Mouse (Mus musculus): Measurements from ENCODE around the gene Tll1. TPM values are rescaled to one million over a fixed set of nuclear protein-coding genes. Genes with fewer than 3 reads are reported as not detected.
A peak's percentile ranks its signal among the peaks of the same experiment; 100 is the strongest.

Tll1 gene
- polyA plus RNA-seq (2014; fragmentation: Nextera tagmentation; extraction: Ambion mirVana): 0.93 and 1.5 TPM in 2 replicates

GRCm38 (mm10) chr8:64206024-64206385 is at the start of gene Tll1:
Gene Tll1 (minus strand): TSS chr8:64206271.
- DNase-seq (ENCODE audit: low spot score): peak; percentile 56
- no peaks in the 10 kb centered on the region for H3K9me3 ChIP-seq (replicated peaks; ENCODE audit: control insufficient read depth, low read length)
- no peaks in the 10 kb centered on the region for H3K36me3 ChIP-seq (ENCODE audit: control insufficient read depth, insufficient read depth, low read length)
- WGBS: under 1% methylated on average over 18 of the region's 18 CpGs
- peak within 1 kb of the TSS; percentile 77 for H3K4me2 ChIP-seq (ENCODE audit: low read length)
- ATAC-seq: peak; percentile 21
- H3K9ac ChIP-seq (ENCODE audit: low read length): peak within 1 kb of the TSS; percentile 64
- H3K27ac ChIP-seq (ENCODE audit: low read depth, low read length): peak within 1 kb of the TSS; percentile 27; the same call in 1 of the 2 replicates
- H3K4me1 ChIP-seq (ENCODE audit: control insufficient read depth, insufficient read depth, low read length): peaks cover 10% of the 10 kb centered on the region
- H3K27me3 ChIP-seq (replicated peaks; ENCODE audit: control insufficient read depth, insufficient read depth, low read length): peaks cover 11% of the 10 kb centered on the region; the same call in 1 of the 2 replicates
- H3K4me3 ChIP-seq (ENCODE audit: low read depth, low read length): peak within 1 kb of the TSS; percentile 62

DNA sequence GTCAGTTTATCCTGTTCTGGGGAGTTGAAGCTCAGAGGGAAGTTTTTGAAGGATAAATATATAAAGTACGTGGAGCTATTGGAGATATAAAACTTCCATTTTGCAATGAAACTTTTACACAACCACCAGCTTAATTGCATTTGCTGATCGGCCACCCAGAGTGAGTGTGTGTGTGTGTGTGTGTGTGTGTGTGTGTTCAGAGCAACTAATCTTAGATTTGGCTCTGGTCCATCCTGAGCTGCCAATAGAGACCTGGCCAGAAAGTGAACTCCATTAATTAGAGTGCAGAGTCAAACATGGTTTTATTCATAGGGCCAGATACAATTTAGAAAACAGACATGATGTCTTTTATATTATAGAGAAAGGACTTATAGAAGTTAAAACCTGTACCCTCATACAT is 32.6 kb upstream of the Tll1 start:
- H3K9me3 ChIP-seq (replicated peaks; ENCODE audit: control insufficient read depth, low read length): no peaks in the 10 kb centered on the region
- DNase-seq (ENCODE audit: low spot score): peak; percentile 31

DNA sequence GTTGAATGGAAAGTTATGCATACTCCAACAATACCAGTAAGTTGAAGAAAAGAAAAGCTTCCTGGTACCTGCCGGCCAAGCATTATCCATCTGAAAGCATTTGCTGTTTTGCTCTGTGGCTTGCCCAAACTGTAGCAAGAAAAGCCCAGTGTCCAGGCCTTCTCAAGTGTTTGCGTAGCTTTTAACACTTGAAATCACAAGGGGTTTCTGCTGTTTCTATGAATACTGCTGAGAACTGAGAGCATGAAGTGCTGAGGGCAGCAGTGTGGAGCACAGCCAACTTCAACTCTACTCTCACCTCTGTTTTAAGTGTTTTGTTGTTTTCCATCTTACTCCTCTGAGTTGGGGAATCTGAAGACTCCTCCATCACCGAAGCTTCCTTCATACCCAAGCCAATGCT is 15.5 kb upstream of the Tll1 start:
- WGBS: 82% methylated on average over 3 of the region's 3 CpGs
- no peaks in the 10 kb centered on the region for H3K36me3 ChIP-seq (ENCODE audit: control insufficient read depth, insufficient read depth, low read length)
- H3K27ac ChIP-seq (ENCODE audit: low read depth, low read length): no peak overlapping the region
- no peaks in the 10 kb centered on the region for H3K9me3 ChIP-seq (replicated peaks; ENCODE audit: control insufficient read depth, low read length)
- ATAC-seq: no peak
- DNase-seq (ENCODE audit: low spot score): no peak
- no peaks in the 10 kb centered on the region for H3K4me1 ChIP-seq (ENCODE audit: control insufficient read depth, insufficient read depth, low read length)
- no peak overlapping the region for H3K4me3 ChIP-seq (ENCODE audit: low read depth, low read length)
- H3K4me2 ChIP-seq (ENCODE audit: low read length): no peak overlapping the region
- no peaks in the 10 kb centered on the region for H3K27me3 ChIP-seq (replicated peaks; ENCODE audit: control insufficient read depth, insufficient read depth, low read length)
- H3K9ac ChIP-seq (ENCODE audit: low read length): no peak overlapping the region

More for the DNA sequence above, 32.6 kb upstream of the Tll1 start:
- no peak for ATAC-seq
- Histone ChIP-seq H3K27ac (ENCODE audit: low read depth, low read length) (no peak overlapping the region), H3K4me3 (ENCODE audit: low read depth, low read length) (no peak overlapping the region), H3K27me3 (replicated peaks; ENCODE audit: control insufficient read depth, insufficient read depth, low read length) (no peaks in the 10 kb centered on the region), H3K4me2 (ENCODE audit: low read length) (no peak overlapping the region), H3K9ac (ENCODE audit: low read length) (no peak overlapping the region), H3K4me1 (ENCODE audit: control insufficient read depth, insufficient read depth, low read length) (no peaks in the 10 kb centered on the region), H3K36me3 (ENCODE audit: control insufficient read depth, insufficient read depth, low read length) (no peaks in the 10 kb centered on the region)
- WGBS: 75% methylated on average over 2 of the region's 2 CpGs

GRCm38 (mm10) chr8:64217644-64218043 is 11.6 kb upstream of the Tll1 start:
- WGBS: 62% methylated on average over 2 of the region's 2 CpGs

DNA sequence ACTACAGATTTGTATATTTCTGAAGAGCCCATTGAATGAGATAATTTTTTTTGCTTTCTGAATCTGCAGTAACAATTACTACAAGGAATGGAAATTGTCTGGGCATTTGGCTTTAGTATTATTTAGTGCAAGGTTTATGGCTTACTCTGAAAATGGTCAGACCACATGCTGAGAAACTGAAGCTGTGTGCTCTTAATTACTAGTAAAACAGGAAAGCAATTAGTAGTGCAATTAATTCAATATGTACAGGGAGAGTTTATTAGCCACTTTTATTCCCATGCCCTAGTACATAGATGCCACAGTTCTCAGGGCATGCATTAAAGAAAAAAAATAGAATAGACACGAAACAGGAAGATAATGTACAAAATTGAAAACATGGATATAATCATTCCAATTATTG is 10.2 kb upstream of the Tll1 start:
- Histone ChIP-seq H3K4me2 (ENCODE audit: low read length) (no peak overlapping the region), H3K36me3 (ENCODE audit: control insufficient read depth, insufficient read depth, low read length) (no peaks in the 10 kb centered on the region), H3K27ac (ENCODE audit: low read depth, low read length) (no peak overlapping the region), H3K4me1 (ENCODE audit: control insufficient read depth, insufficient read depth, low read length) (peaks cover 4% of the 10 kb centered on the region; the same call in 1 of the 2 replicates), H3K9me3 (replicated peaks; ENCODE audit: control insufficient read depth, low read length) (no peaks in the 10 kb centered on the region), H3K9ac (ENCODE audit: low read length) (no peak overlapping the region), H3K27me3 (replicated peaks; ENCODE audit: control insufficient read depth, insufficient read depth, low read length) (no peaks in the 10 kb centered on the region), H3K4me3 (ENCODE audit: low read depth, low read length) (no peak overlapping the region)
- DNase-seq (ENCODE audit: low spot score) (peak; percentile 40), ATAC-seq (no peak; the same call in 1 of the 2 replicates)
- WGBS: 38% methylated on average over 1 of the region's 1 CpGs

More at GRCm38 (mm10) chr8:64217644-64218043, 11.6 kb upstream of the Tll1 start:
- Histone ChIP-seq H3K4me3 (ENCODE audit: low read depth, low read length) (no peak overlapping the region), H3K4me1 (ENCODE audit: control insufficient read depth, insufficient read depth, low read length) (peaks cover 4% of the 10 kb centered on the region; the same call in 1 of the 2 replicates), H3K9me3 (replicated peaks; ENCODE audit: control insufficient read depth, low read length) (no peaks in the 10 kb centered on the region), H3K4me2 (ENCODE audit: low read length) (no peak overlapping the region), H3K9ac (ENCODE audit: low read length) (no peak overlapping the region), H3K27ac (ENCODE audit: low read depth, low read length) (no peak overlapping the region), H3K27me3 (replicated peaks; ENCODE audit: control insufficient read depth, insufficient read depth, low read length) (no peaks in the 10 kb centered on the region), H3K36me3 (ENCODE audit: control insufficient read depth, insufficient read depth, low read length) (no peaks in the 10 kb centered on the region)
- DNase-seq (ENCODE audit: low spot score) (no peak), ATAC-seq (no peak)

GRCm38 (mm10) chr8:64215374-64215773 is 9.3 kb upstream of the Tll1 start:
- DNase-seq (ENCODE audit: low spot score) (peak; percentile 81), ATAC-seq (peak; percentile 94)
- 0 out of 2 replicates have a peak overlapping the region, but pooled peaks have one; percentile 0 for H3K4me2 ChIP-seq (ENCODE audit: low read length)
- no peaks in the 10 kb centered on the region for H3K27me3 ChIP-seq (replicated peaks; ENCODE audit: control insufficient read depth, insufficient read depth, low read length)
- peaks cover 4% of the 10 kb centered on the region; the same call in 1 of the 2 replicates for H3K4me1 ChIP-seq (ENCODE audit: control insufficient read depth, insufficient read depth, low read length)
- no peaks in the 10 kb centered on the region for H3K36me3 ChIP-seq (ENCODE audit: control insufficient read depth, insufficient read depth, low read length)
- WGBS: 10% methylated on average over 6 of the region's 6 CpGs
- no peak overlapping the region for H3K27ac ChIP-seq (ENCODE audit: low read depth, low read length)
- no peak overlapping the region for H3K9ac ChIP-seq (ENCODE audit: low read length)
- H3K4me3 ChIP-seq (ENCODE audit: low read depth, low read length): no peak overlapping the region
- no peaks in the 10 kb centered on the region for H3K9me3 ChIP-seq (replicated peaks; ENCODE audit: control insufficient read depth, low read length)

GRCm38 (mm10) chr8:64214906-64215305 is 8.8 kb upstream of the Tll1 start:
- WGBS: 15% methylated on average over 1 of the region's 1 CpGs
- ATAC-seq (peak; percentile 35), DNase-seq (ENCODE audit: low spot score) (peak; percentile 28)
- Histone ChIP-seq H3K27me3 (replicated peaks; ENCODE audit: control insufficient read depth, insufficient read depth, low read length) (no peaks in the 10 kb centered on the region), H3K4me3 (ENCODE audit: low read depth, low read length) (no peak overlapping the region), H3K9me3 (replicated peaks; ENCODE audit: control insufficient read depth, low read length) (no peaks in the 10 kb centered on the region), H3K4me2 (ENCODE audit: low read length) (no peak overlapping the region), H3K36me3 (ENCODE audit: control insufficient read depth, insufficient read depth, low read length) (no peaks in the 10 kb centered on the region), H3K9ac (ENCODE audit: low read length) (no peak overlapping the region), H3K27ac (ENCODE audit: low read depth, low read length) (no peak overlapping the region), H3K4me1 (ENCODE audit: control insufficient read depth, insufficient read depth, low read length) (peaks cover 4% of the 10 kb centered on the region; the same call in 1 of the 2 replicates)

DNA sequence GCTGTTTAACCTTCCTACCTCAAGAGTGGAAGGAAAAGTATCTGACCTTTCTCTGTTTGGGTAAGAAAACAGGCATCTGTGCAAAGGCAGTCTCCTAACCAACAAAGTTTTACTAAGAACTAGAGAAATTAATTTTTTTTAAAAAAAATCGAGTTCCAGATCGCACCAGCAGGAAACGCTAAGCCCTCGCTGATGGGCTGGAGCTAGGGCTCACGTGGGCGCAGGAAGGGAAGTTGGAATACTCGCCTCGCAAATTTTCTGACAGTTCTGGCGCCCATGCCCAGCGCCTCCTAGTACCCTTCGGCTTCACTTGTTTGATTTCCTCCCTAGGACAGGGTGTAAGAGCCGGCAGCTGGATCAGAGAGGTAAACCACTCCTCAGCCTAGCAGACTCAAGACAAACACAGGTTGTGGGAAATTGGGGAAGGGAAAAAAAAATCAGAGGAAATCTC is 365 bp upstream of the Tll1 start:
- peak overlapping the region; percentile 64 for H3K9ac ChIP-seq (ENCODE audit: low read length)
- no peak overlapping the region for H3K27ac ChIP-seq (ENCODE audit: low read depth, low read length)
- WGBS: under 1% methylated on average over 12 of the region's 12 CpGs

GRCm38 (mm10) chr8:64205321-64206023 is 599 bp downstream of the Tll1 start:
- Histone ChIP-seq H3K9me3 (replicated peaks; ENCODE audit: control insufficient read depth, low read length) (no peaks in the 10 kb centered on the region), H3K4me2 (ENCODE audit: low read length) (peak overlapping the region; percentile 77), H3K36me3 (ENCODE audit: control insufficient read depth, insufficient read depth, low read length) (no peaks in the 10 kb centered on the region), H3K27ac (ENCODE audit: low read depth, low read length) (peak overlapping the region; percentile 27; the same call in 1 of the 2 replicates), H3K4me1 (ENCODE audit: control insufficient read depth, insufficient read depth, low read length) (peaks cover 10% of the 10 kb centered on the region), H3K4me3 (ENCODE audit: low read depth, low read length) (peak overlapping the region; percentile 62), H3K9ac (ENCODE audit: low read length) (peak overlapping the region; percentile 64), H3K27me3 (replicated peaks; ENCODE audit: control insufficient read depth, insufficient read depth, low read length) (peaks cover 11% of the 10 kb centered on the region; the same call in 1 of the 2 replicates)
- DNase-seq (ENCODE audit: low spot score) (peak; percentile 52), ATAC-seq (peak; percentile 78)
- under 1% methylated on average over 54 of the region's 61 CpGs for WGBS

More for the DNA sequence above, 365 bp upstream of the Tll1 start:
- Histone ChIP-seq H3K27me3 (replicated peaks; ENCODE audit: control insufficient read depth, insufficient read depth, low read length) (peaks cover 11% of the 10 kb centered on the region; the same call in 1 of the 2 replicates), H3K9me3 (replicated peaks; ENCODE audit: control insufficient read depth, low read length) (no peaks in the 10 kb centered on the region), H3K36me3 (ENCODE audit: control insufficient read depth, insufficient read depth, low read length) (no peaks in the 10 kb centered on the region), H3K4me1 (ENCODE audit: control insufficient read depth, insufficient read depth, low read length) (peaks cover 10% of the 10 kb centered on the region), H3K4me3 (ENCODE audit: low read depth, low read length) (peak overlapping the region; percentile 62), H3K4me2 (ENCODE audit: low read length) (peak overlapping the region; percentile 77)
- ATAC-seq (peak; percentile 49; the same call in 1 of the 2 replicates), DNase-seq (ENCODE audit: low spot score) (peak; percentile 62)
